Mouse (Mus musculus): ENCODE data around the gene Dspp.

DNA sequence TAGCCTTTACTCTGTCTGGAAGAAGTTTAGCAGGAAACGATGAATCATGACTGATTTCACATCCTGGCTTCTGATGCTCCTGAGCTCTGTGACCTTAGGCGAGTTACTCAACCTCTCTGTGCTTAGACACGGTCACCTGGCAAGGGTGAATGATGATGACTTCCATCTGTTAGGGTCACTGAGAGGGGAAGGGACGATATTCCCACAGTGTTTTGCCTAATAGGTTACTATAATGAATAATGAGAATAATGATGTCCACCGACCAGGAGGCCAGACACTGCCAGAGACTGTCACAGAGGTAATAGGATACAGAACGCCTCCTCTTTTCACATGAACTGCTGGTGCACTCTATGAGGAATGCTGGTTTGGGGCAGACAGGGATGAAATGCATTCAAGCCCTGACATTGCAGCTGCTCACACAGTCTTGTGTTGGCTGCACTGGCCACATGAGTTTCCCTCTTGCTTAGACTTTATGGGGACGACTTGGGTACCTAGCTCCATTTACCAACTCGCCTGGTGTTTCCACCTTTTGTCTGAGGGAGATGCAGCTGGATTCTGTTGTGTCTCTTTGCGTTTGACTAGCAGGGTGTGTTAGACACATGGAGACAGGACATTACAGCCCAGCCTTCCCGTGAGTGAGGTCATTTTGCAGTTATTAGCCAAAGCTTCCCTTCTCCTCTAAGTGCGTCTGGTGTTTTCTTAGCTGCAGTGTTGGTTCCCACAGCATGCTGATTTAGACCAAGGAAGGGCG is 42.1 kb upstream of the Dspp start:
- TF ChIP-seq GATA1 (IDR thresholded peaks at IDR 0.05; ENCODE audit: borderline replicate concordance, low read length) (no peak), FLI1 (IDR thresholded peaks at IDR 0.05; ENCODE audit: low read length) (no peak)
